ENCODE assay signal across 18 mouse cellular contexts in genomic region chr17:56788886-56789285, GRCm38 (mm10). TPM values are rescaled to one million over a fixed set of nuclear protein-coding genes. Genes with fewer than 3 reads are reported as not detected.
DNase-seq lines count a peak whose midpoint lies in the region; ATAC-seq lines count a peak whose summit lies in the region.
"Had no signal": no experiment of that assay in that cellular context is flagged by ENCODE, and none has a peak within 500 bp of the region (broad histone marks: within the 10 kb centered on the region; RNA-seq: fewer than 3 reads in every experiment).

No protein-coding gene starts in this region.

- no peak overlapping the region for H3K4me3 ChIP-seq in heart, embryonic 11.5 days (ENCODE audit: low read depth, low read length)
- H3K4me3 ChIP-seq: embryonic facial prominence, embryonic 13.5 days; hindbrain, embryonic 12.5 days; midbrain, embryonic 12.5 days had no signal

- no peaks in the 10 kb centered on the region for H3K9me3 ChIP-seq in heart, embryonic 11.5 days (replicated peaks; ENCODE audit: control insufficient read depth, low read length)
- H3K9me3 ChIP-seq: embryonic facial prominence, embryonic 13.5 days; hindbrain, embryonic 12.5 days; midbrain, embryonic 12.5 days had no signal

- WGBS in heart, embryonic 11.5 days (ENCODE audit: insufficient replicate concordance), result 61% methylated on average over 3 of the region's 3 CpGs

- H3K4me1 ChIP-seq in heart, embryonic 11.5 days (ENCODE audit: control insufficient read depth, insufficient read depth, low read length), result peaks cover 10% of the 10 kb centered on the region; the same call in 1 of the 2 replicates
- H3K4me1 ChIP-seq: embryonic facial prominence, embryonic 13.5 days; hindbrain, embryonic 12.5 days; midbrain, embryonic 12.5 days had no signal

- H3K27ac ChIP-seq in heart, embryonic 11.5 days (ENCODE audit: low read depth, low read length), result no peak overlapping the region
- H3K27ac ChIP-seq: embryonic facial prominence, embryonic 13.5 days; hindbrain, embryonic 12.5 days; midbrain, embryonic 12.5 days had no signal

- ATAC-seq in heart, embryonic 11.5 days (replicated peaks; ENCODE audit: insufficient number of reproducible peaks, low FRiP score, low TSS enrichment), result no peak
- ATAC-seq in erythroblast, adult 5-6 weeks (replicated peaks; ENCODE audit: low FRiP score, poor library complexity, severe bottlenecking), result peak; percentile 55
- ATAC-seq in megakaryocyte-erythroid progenitor cell, adult 5-6 weeks (replicated peaks; ENCODE audit: low FRiP score, low TSS enrichment, poor library complexity, severe bottlenecking), result 0 out of 2 replicates have a peak, but pooled peaks have one; percentile 23
- ATAC-seq: inflammation-experienced regulatory T-cells, adult 6 months had no signal

- DNase-seq in heart, adult 9 months (ENCODE audit: low spot score in 2 of 2), result no peak
- peak; percentile 78 for DNase-seq in adrenal gland, adult 8-10 months
- no peak for DNase-seq in testis, postnatal 14 days (ENCODE audit: low spot score)
- DNase-seq in embryo, embryonic 10.5 days (ENCODE audit: low spot score), result no peak
- DNase-seq: cerebellum, adult 2 months; gastrocnemius, postnatal 36 days; kidney, adult 9 months; kidney, postnatal 4 days; lung, adult 18-20 months; thymus, adult 2 months had no signal

- no peaks in the 10 kb centered on the region for H3K27me3 ChIP-seq in heart, embryonic 11.5 days (ENCODE audit: control insufficient read depth, insufficient read depth, low read length)
- H3K27me3 ChIP-seq: embryonic facial prominence, embryonic 13.5 days; hindbrain, embryonic 12.5 days; midbrain, embryonic 12.5 days had no signal

- peak overlapping the region; percentile 43; the same call in 1 of the 2 replicates for H3K9ac ChIP-seq in heart, embryonic 11.5 days (ENCODE audit: low read depth, low read length)
- H3K9ac ChIP-seq: embryonic facial prominence, embryonic 13.5 days; hindbrain, embryonic 12.5 days; midbrain, embryonic 12.5 days had no signal

- H3K36me3 ChIP-seq in heart, embryonic 11.5 days (ENCODE audit: control insufficient read depth, insufficient read depth, low read length), result no peaks in the 10 kb centered on the region
- H3K36me3 ChIP-seq: hindbrain, embryonic 12.5 days had no signal

- H3K4me2 ChIP-seq in heart, embryonic 11.5 days, result no peak overlapping the region
- H3K4me2 ChIP-seq: embryonic facial prominence, embryonic 13.5 days; hindbrain, embryonic 12.5 days; midbrain, embryonic 12.5 days had no signal

RNA-seq across cellular contexts. Expression of gene Prr22, which starts 18.8 kb away (rescaled TPM):
- 0.97 and 1.0 TPM in 2 replicates for polyA plus RNA-seq in heart, embryonic 11.5 days (2014; fragmentation: Nextera tagmentation; extraction: Ambion mirVana)
- total RNA-seq in adrenal gland, adult 8-10 months (2022), result 1 to 10 TPM in 1 of 4 experiments, under 1 TPM in 3; 0.28 to 1.4 (median 0.53) TPM
- not detected in 2 replicates for total RNA-seq in erythroblast, adult 5-6 weeks (2015; ENCODE audit: low replicate concordance)
- not detected in 2 replicates for total RNA-seq in erythroblast, adult 5-6 weeks (2017; ENCODE audit: low replicate concordance)
- total RNA-seq in megakaryocyte-erythroid progenitor cell, adult 5-6 weeks (2014; fragmentation: Nextera tagmentation), result 5.4 and 6.6 TPM in 2 replicates
- total RNA-seq in megakaryocyte-erythroid progenitor cell, adult 5-6 weeks (2017), result 1.3 and 2.3 TPM in 2 replicates
- total RNA-seq: common myeloid progenitor, adult 5-6 weeks had no signal

RNA-seq across cellular contexts. Expression of gene Dus3l, which starts 24.3 kb away (rescaled TPM):
- 28.4 and 32.1 TPM in 2 replicates for polyA plus RNA-seq in heart, embryonic 11.5 days (2014; fragmentation: Nextera tagmentation; extraction: Ambion mirVana)
- 10 to 100 TPM; 37.4 to 58.6 (median 47.0) TPM for total RNA-seq in adrenal gland, adult 8-10 months (2022)
- total RNA-seq in erythroblast, adult 5-6 weeks (2015; ENCODE audit: low replicate concordance), result 0.84 and 5.6 TPM in 2 replicates
- 5.4 and 5.9 TPM in 2 replicates for total RNA-seq in erythroblast, adult 5-6 weeks (2017; ENCODE audit: low replicate concordance)
- total RNA-seq in megakaryocyte-erythroid progenitor cell, adult 5-6 weeks (2014; fragmentation: Nextera tagmentation), result 21.6 and 28.6 TPM in 2 replicates
- 13.9 and 17.9 TPM in 2 replicates for total RNA-seq in megakaryocyte-erythroid progenitor cell, adult 5-6 weeks (2017)

RNA-seq across cellular contexts. Expression of gene Nrtn, which starts 31.6 kb away (rescaled TPM):
- 4.6 and 5.2 TPM in 2 replicates for polyA plus RNA-seq in heart, embryonic 11.5 days (2014; fragmentation: Nextera tagmentation; extraction: Ambion mirVana)
- 1 to 10 TPM; 3.6 to 5.6 (median 4.9) TPM for total RNA-seq in adrenal gland, adult 8-10 months (2022)
- not detected in 2 replicates for total RNA-seq in erythroblast, adult 5-6 weeks (2015; ENCODE audit: low replicate concordance)
- total RNA-seq in erythroblast, adult 5-6 weeks (2017; ENCODE audit: low replicate concordance), result 0.51 TPM in 1 of 2 replicates, not detected in the other
- total RNA-seq in megakaryocyte-erythroid progenitor cell, adult 5-6 weeks (2014; fragmentation: Nextera tagmentation), result not detected in 2 replicates
- not detected in 2 replicates for total RNA-seq in megakaryocyte-erythroid progenitor cell, adult 5-6 weeks (2017)
- total RNA-seq: common myeloid progenitor, adult 5-6 weeks had no signal
- polyA plus RNA-seq: inflammation-experienced regulatory T-cells, adult 6 months had no signal

RNA-seq across cellular contexts. Expression of gene Rfx2, which starts 41.9 kb away (rescaled TPM):
- 3.2 and 3.3 TPM in 2 replicates for polyA plus RNA-seq in heart, embryonic 11.5 days (2014; fragmentation: Nextera tagmentation; extraction: Ambion mirVana)
- 1 to 10 TPM; 5.5 to 9.5 (median 6.8) TPM for total RNA-seq in adrenal gland, adult 8-10 months (2022)
- 21.5 and 25.7 TPM in 2 replicates for total RNA-seq in erythroblast, adult 5-6 weeks (2015; ENCODE audit: low replicate concordance)
- 26.1 and 39.6 TPM in 2 replicates for total RNA-seq in erythroblast, adult 5-6 weeks (2017; ENCODE audit: low replicate concordance)
- total RNA-seq in megakaryocyte-erythroid progenitor cell, adult 5-6 weeks (2014; fragmentation: Nextera tagmentation), result 23.0 and 29.3 TPM in 2 replicates
- total RNA-seq in megakaryocyte-erythroid progenitor cell, adult 5-6 weeks (2017), result 4.7 and 10.5 TPM in 2 replicates
